Mouse (Mus musculus) liver, adult 2 months (tissue): ENCODE data around the gene Siah2.

Experiments used
- CTCF ChIP-seq: fragments of 200-500 bp; IDR thresholded peaks from 2 replicates; pipeline ENCODE4 v1.5.1; 2011; ENCODE audit warnings: low read depth, low read length, control low read depth
- POLR2A ChIP-seq: fragments of 200-500 bp; IDR thresholded peaks from 2 replicates; pipeline ENCODE4 v1.6.1; 2011; ENCODE audit warnings: low read length, control low read depth; ENCODE audit not compliant: insufficient read depth; ENCODE audit errors: extremely low read depth

GRCm38 (mm10) chr3:58690619-58691373 lies 1.4 kb downstream of the Siah2 start:
- TF ChIP-seq CTCF: 0 out of 2 replicates have a peak, but pooled peaks have one; percentile 8
- 0 out of 2 replicates have a peak, but pooled peaks have one; percentile 43 for TF ChIP-seq POLR2A
